Mouse (Mus musculus) layer of hippocampus, adult 8-10 months (tissue): Measurements from ENCODE around the gene Pou6f2. TPM values are rescaled to one million over a fixed set of nuclear protein-coding genes. Genes with fewer than 3 reads are reported as not detected.

Experiments used
- DNase-seq, 2 experiments: peaks; one replicate each; pipeline ENCODE4 v3.0.0; 2022; ENCODE audit warnings: low spot score in 2 of 2
- total RNA-seq, 4 experiments: library from RNA; stranded (reverse); gene quantifications; 2 replicates each; pipeline ENCODE4 v1.2.4; 2022

The Pou6f2 gene
- total RNA-seq, 4 experiments from 2014 or later: 0.91 to 2.9 (median 2.0) TPM

GRCm38 (mm10) chr13:18218566-18219234, 178.8 kb downstream of the Pou6f2 start:
- DNase-seq: peak in 1 of 2 experiments; percentile 4

- DNase-seq: no peak
Observed at GRCm38 (mm10) chr13:18211242-18211641, 186.2 kb downstream of the Pou6f2 start.

- DNase-seq: no peak
Observed at GRCm38 (mm10) chr13:18204476-18205250, 192.8 kb downstream of the Pou6f2 start.

GRCm38 (mm10) chr13:18174003-18174402, 223.5 kb downstream of the Pou6f2 start:
- no peak for DNase-seq

- no peak for DNase-seq
Observed at GRCm38 (mm10) chr13:18173021-18173420, 224.5 kb downstream of the Pou6f2 start.

GRCm38 (mm10) chr13:18172334-18172733, 225.2 kb downstream of the Pou6f2 start:
- no peak for DNase-seq

- DNase-seq: no peak
Observed at GRCm38 (mm10) chr13:18164182-18164581, 233.3 kb downstream of the Pou6f2 start.

- no peak for DNase-seq
Observed at GRCm38 (mm10) chr13:18160566-18160965, 236.9 kb downstream of the Pou6f2 start.

- no peak for DNase-seq
Observed at GRCm38 (mm10) chr13:18153949-18154582, 243.4 kb downstream of the Pou6f2 start.

- no peak for DNase-seq
Observed at GRCm38 (mm10) chr13:18133646-18134045, 263.8 kb downstream of the Pou6f2 start.

GRCm38 (mm10) chr13:18133193-18133592, 264.3 kb downstream of the Pou6f2 start:
- DNase-seq: no peak

GRCm38 (mm10) chr13:18131324-18131723, 266.2 kb downstream of the Pou6f2 start:
- no peak for DNase-seq

- DNase-seq: no peak
Observed at GRCm38 (mm10) chr13:18129697-18130096, 267.8 kb downstream of the Pou6f2 start.

GRCm38 (mm10) chr13:18128826-18129225, 268.7 kb downstream of the Pou6f2 start:
- DNase-seq: no peak

GRCm38 (mm10) chr13:18128053-18128452, 269.4 kb downstream of the Pou6f2 start:
- no peak for DNase-seq

GRCm38 (mm10) chr13:18126111-18126510, 271.4 kb downstream of the Pou6f2 start:
- no peak for DNase-seq

GRCm38 (mm10) chr13:18125226-18126000, 272.1 kb downstream of the Pou6f2 start:
- no peak for DNase-seq

GRCm38 (mm10) chr13:18124368-18124767, 273.1 kb downstream of the Pou6f2 start:
- peak; percentile 7 to 36 for DNase-seq

GRCm38 (mm10) chr13:18120406-18120805, 277.1 kb downstream of the Pou6f2 start:
- no peak for DNase-seq

GRCm38 (mm10) chr13:18081443-18082119, 315.9 kb downstream of the Pou6f2 start:
- no peak for DNase-seq
